Mouse (Mus musculus): ENCODE data around the gene Elmo2.

DNA sequence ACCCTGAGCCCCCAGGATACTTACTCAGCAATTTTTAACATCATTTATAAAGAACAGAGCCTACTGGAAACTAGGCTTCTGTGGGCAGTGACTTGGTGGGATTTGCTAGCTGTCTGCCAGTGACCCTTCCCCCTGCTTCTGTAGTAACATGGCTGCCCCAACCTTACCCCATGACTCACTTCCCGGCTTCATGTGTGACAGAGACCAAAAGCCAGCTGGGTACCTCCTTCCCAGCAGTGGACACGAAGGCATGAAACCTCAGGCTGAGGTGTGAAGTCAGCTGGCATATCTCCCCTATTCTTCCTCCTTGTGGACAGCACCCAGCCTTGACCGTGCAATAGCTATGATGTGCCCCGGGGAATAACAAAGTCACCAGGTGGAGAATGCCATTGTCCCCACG, 2.5 kb upstream of the Elmo2 start:
- no peak for TF ChIP-seq CTCF (conservative IDR thresholded peaks at IDR 0.05 in 1 of 2, IDR thresholded peaks at IDR 0.05 in 1 of 2; ENCODE audit: low read depth in 2 of 2, low read length in 2 of 2)
- no peak for TF ChIP-seq USF1 (IDR thresholded peaks at IDR 0.05; ENCODE audit: low read depth, low read length)
- no peak for TF ChIP-seq POLR2AphosphoS2 (IDR thresholded peaks at IDR 0.05; ENCODE audit: low read depth, low read length)
- TF ChIP-seq NRF1 (IDR thresholded peaks at IDR 0.05; ENCODE audit: low read depth, low read length), result no peak
- TF ChIP-seq POLR2A (IDR thresholded peaks at IDR 0.05; ENCODE audit: low read depth, low read length), result no peak
- no peak for TF ChIP-seq MAX (IDR thresholded peaks at IDR 0.05; ENCODE audit: low read length)
- no peak for TF ChIP-seq ZNF384 (IDR thresholded peaks at IDR 0.05; ENCODE audit: low read depth, low read length)
